Mouse (Mus musculus): ENCODE measurements around the gene Fbxo34. TPM values are rescaled to one million over a fixed set of nuclear protein-coding genes. Genes with fewer than 3 reads are reported as not detected.
A peak's percentile ranks its signal among the peaks of the same experiment; 100 is the strongest.
"Not testable (repeated sequence)": the region's sequence is repeated elsewhere in the genome, so short reads cannot be mapped to it uniquely, and the experiment has no call there.

The Fbxo34 gene
- total RNA-seq, 2 experiments from 2014 or later: 86.2 to 90.9 TPM

DNA sequence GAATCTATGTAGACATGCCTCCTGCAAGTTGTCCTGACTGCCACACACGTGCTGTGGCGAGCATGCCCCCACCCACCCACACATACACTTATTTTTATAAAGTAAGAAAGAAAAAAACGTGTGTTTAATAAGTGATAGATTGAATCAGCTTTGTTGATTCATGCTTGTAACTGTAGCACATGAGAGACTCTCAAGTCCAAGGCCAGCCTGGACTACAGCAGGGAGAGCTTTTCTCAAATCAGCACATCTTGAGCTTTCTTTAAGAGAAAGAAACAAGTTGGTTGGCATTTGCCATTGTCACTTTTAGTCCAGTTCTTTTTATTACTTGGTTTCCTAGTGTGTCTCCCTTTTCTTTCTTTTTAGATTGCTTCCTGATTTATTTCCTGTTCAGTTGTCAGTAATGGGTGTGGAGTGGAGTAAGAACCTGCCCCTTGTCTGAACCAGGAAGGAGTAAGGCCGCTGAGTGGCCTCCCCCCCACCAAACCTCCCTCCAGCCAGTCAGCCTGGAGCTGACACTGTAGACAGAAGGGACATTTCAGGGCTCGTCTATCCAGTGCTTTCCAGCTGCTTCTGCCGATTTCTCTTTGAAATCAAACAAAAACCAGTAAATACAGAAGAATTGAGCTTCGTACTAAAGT lies 64.7 kb downstream of the Fbxo34 start:
- DNase-seq (ENCODE audit: extremely low spot score in 1 of 2, low spot score in 1 of 2): no peak

DNA sequence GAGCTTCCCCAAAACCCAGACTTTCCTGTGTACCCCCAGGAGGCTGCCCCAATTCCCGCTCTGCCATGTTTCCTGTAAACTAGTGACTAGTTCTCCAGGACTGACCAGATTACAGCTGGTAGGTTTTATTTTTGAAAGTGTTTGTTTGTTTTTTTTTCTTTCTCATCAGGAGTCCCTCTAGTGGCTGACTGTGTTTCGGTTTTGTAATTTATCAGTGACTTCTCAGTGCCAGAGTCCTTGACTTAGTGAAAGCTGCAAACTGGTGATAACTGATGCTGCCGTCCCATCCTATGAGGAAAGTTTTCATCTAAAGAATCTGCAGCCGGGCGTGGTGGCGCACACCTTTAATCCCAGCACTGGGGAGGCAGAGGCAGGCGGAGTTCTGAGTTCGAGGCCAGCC lies 65.4 kb downstream of the Fbxo34 start:
- DNase-seq (ENCODE audit: extremely low spot score in 1 of 2, low spot score in 1 of 2): no peak

DNA sequence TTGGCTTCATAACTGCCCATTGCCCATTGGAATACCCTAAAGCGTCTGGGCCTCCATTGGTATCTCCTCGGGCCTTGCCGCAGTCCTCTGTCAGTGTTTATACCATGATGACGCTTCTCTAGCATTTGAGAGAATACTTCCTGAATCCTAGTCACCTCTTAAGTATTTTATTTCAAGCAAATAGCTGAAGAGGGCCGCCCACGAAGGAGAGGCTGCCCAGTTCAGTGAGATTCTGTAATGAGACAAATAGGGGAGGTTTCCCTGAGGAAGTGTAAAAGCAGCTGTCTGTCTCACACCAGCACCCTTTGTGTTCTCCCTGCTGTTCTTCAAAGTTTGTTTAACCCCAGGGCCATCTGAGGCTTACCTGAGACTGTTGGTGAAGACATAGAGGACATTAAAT lies 66.5 kb downstream of the Fbxo34 start:
- DNase-seq (ENCODE audit: extremely low spot score in 1 of 2, low spot score in 1 of 2): no peak

DNA sequence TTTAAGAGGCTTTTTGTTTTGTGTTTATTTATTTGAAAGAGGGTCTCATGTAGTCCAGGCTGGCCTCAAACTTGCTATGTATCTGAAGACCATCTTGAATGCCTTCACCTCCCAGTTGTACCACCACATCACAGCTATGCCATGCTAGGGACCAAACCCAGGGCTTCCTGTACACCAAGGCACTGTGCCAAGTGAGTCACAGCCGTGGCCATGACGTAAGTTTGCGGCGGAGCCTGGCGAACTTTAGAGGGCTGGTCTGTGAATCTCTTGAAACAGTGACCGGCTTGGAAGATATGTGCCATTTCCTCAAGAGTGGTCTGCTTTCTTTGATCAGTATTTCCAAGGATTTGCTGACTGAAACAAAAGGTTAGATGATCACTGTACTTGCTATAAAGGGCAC lies 68.4 kb downstream of the Fbxo34 start:
- no peak for DNase-seq (ENCODE audit: extremely low spot score in 1 of 2, low spot score in 1 of 2)

DNA sequence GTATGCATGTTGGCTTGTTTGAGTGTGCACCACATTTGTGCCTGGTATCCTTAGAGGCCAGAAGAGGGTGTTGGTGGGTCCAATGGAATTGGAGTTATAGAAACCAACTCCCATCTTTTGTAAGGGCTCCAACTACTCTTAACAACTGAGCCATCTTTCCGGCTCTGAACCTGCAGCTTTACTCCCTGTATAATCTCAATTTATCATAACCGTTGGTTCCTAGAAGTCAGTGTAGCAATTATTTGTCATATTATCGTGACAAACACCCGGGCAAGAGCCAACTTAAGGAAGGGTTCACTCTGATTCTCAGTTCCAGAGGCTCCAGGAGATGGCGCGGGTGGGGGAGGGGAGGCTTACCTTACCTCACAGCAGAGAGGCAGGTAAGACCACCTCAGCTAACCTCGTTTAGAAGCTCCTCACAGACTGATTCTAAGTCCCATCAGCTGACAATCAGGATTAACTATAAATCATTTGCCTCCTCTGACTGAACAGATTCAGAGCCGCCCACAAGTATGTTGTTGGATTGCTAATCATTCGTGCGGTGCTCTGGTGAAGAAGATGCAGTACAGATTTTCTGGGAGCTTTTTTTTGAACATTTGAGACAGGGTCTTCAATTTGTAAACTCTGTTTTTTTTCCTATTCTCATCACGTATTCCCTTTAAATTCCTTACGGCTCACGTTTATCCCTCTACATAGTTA lies 70.7 kb downstream of the Fbxo34 start:
- no peak for DNase-seq (ENCODE audit: extremely low spot score in 1 of 2, low spot score in 1 of 2)

DNA sequence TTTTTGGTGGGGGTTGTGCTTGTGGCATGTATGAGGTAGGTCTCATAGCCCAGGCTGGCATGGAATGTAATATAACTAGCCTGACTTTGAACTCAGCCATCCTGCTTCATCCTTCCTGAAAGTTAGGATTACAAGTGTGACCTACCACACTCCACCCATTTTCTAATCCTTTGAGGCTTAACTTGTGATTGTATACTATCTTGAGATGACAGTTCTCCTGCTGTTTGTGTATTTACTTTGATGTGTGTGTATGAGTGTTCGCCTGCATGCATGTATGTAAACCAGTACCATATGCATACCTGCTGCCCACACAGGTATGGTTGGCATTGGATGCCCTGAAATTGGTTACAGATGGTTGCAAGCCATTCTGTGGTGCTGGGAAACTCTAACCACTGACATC lies 71.4 kb downstream of the Fbxo34 start:
- no peak for DNase-seq (ENCODE audit: extremely low spot score in 1 of 2, low spot score in 1 of 2)

DNA sequence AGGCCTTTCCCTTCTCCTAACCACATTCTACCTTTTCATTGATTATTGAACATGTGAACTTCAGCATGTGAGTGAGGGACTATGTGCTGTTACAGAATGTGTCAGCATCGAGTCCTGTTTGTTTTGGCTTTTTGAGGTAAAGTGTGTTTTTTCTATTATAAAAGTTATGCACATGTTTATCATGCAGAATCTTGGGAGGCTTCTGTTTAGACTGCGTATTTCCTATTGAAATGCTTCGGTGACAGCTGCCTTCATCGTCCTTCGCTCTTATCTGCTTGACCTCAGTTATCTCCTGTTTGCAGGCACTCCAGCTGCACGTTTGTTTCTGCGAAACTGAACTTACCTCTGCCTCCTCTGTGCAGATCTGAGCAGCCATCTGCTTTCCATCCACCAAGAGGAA lies 72.1 kb downstream of the Fbxo34 start:
- no peak for DNase-seq (ENCODE audit: extremely low spot score in 1 of 2, low spot score in 1 of 2)

DNA sequence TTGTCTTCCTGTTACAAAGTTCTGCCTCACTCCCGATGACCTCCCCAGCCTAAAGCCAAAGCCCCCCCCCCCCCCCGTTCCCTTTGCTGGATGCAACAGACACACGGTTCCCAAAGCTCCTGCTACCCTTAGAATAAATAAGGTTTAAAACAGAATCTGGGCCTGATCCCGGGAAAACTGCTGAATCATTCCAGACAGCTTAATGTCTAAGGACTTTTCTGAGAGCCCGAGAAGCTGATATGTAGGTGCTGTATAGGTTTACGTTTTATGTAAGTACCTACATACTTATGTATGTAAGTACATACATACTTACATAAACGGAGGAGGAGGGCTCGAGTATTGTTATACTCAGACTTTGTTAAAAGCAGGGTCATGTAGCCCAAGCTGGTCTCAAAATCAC lies 75.2 kb downstream of the Fbxo34 start:
- no peak for DNase-seq (ENCODE audit: extremely low spot score in 1 of 2, low spot score in 1 of 2)

DNA sequence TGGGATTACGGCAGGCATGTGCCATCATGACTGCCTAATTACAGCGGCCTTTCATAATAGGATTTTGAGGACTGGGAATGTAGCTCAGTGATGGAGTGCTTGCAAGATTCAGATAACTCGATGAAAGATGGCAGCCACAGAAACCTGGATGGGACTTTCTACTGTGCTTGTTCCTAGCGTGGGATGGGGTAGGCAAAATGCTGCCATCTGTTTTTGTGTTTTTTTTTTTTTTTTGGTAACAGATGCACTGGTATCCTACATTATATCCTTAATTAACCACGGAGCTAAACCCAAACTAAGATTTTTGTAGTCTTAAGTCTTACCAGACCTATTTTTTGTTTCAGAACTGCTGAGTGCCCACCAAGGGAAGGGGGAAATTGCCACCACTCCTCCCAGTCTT lies 75.6 kb downstream of the Fbxo34 start:
- DNase-seq (ENCODE audit: extremely low spot score in 1 of 2, low spot score in 1 of 2): no peak

DNA sequence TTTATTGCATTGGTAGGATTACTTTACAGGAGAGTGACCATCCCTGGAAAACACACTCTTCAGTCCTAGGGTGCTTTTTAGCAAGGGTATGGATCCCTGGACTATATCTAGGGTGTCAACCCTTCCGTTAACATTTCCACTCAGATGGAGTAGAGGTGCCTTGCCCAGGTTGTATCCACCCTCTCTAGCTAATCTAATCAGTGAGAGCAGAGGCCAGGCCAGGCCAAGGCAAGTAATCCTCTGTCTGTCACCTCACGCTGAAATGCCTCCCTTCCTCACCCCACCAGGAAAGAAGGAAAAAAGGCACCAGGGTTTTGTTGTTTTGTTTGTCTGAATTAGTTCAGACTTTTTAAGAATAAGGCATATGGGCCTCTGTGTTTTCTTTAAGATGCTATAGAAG lies 77.6 kb downstream of the Fbxo34 start:
- no peak for DNase-seq (ENCODE audit: extremely low spot score in 1 of 2, low spot score in 1 of 2)

DNA sequence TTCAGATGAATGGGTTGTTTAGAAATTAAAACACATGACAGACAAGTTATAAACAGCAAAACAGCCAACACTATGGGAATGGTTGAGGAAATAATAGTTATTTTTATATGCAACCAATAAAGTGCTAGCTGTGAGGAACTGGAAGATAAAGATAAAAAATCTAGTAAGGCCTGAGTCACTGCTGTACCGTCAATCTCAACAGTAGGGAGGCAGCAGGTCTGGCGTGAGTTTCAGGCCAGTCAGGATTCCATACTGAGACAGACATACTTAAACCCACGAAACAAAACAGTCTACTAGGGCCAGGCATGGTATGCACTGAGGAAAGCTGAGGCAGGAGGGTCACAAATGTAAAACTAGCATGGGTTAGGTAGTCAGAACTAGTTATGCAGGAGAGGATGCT lies 78.1 kb downstream of the Fbxo34 start:
- DNase-seq (ENCODE audit: extremely low spot score in 1 of 2, low spot score in 1 of 2): no peak

DNA sequence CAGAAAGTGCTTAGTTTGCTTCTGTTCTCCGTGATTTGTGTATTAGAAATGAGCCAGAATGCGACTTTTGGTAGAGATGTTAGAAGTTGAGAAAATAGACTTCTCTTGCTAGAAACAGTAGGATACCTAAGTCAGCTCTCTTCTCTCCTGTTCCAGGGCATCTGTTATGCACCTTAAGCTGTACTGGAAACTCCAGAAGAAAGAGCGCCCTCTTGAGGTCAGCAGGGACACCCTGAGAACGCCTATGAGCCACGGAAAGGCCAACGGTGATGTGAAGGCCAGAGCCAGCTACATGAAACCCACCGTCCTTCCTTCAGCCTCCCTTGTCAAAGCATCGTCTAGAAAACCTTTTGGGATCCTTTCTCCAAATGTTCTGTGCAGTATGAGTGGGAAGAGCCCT lies 78.8 kb downstream of the Fbxo34 start:
- DNase-seq (ENCODE audit: extremely low spot score in 1 of 2, low spot score in 1 of 2): peak in 1 of 2 experiments; percentile 63

DNA sequence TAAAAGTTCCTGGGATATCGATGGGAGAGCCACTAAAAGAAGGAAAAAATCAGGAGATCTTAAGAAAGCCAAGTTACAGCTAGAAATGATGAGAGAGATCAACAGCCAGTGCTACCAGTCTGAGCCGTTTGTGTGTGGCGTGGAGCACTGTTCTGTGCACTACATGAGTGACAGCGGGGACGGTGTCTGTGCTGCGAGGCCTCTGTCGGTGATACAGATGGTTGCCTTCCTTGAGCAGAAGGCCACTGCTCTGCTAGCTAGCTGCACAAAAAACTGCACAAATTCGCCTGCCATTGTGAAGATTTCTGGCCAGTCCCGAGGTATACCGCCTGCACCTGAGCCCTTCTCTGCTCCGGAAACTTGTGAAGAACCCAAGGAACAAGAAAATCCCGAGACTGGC lies 79.4 kb downstream of the Fbxo34 start:
- not testable (repeated sequence) for DNase-seq (ENCODE audit: extremely low spot score in 1 of 2, low spot score in 1 of 2)

DNA sequence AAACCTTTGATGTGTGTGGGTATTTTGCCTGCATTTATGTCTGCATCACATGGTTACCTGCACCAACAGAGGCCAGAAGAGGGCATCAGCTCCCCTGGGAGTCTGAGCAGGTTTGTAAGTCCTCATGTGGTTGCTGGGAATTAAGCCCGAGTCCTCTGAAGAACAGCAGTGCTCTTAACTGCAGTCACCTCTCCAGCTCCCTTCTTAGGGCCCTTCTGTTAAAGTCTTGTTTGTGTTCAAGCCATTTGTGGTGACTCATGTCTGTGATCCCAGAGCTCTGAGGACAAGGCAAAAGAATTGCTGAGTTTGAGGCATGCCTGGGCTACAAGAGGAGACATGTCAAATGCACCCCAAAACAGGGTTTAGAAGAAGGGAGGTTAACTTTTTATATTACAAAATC lies 82.3 kb downstream of the Fbxo34 start:
- no peak for DNase-seq (ENCODE audit: extremely low spot score in 1 of 2, low spot score in 1 of 2)

DNA sequence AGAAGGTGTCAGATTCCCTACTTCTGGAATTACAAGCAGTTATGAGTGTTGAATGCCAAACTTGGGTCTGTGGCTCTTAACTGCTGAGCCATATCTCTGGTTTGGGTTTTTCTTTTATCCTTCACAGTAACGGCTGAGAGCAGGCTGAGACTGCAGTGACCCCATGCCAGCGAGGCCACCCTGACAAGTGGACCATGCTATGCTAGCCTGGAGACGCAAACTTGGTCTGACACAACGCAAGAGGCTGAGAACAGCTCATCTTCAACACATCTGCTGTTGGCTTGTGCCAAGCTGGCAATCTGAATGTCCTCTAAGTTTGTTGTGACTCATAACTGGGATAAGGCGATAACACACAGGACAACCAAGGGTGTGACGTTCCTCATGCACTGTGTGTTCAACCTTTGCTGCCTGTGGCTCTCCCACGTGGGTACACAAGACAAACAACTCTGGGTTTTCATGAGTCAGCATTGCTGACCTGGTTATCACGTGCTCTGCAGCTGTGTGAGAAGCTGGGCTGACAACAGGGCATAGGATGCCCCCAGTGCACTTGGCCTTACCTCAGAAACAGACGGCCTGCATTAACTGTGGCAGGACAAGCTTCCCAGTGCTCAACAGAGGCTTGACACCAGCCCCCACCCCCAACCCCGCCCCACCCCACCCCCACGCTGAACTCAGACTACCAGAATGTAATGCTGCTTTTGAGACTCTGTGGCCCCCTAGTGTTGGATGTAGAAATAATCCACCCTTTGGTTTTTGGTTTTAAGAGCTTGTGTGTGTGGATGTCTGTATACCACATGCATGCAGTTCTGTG lies 83.3 kb downstream of the Fbxo34 start:
- no peak for DNase-seq (ENCODE audit: extremely low spot score in 1 of 2, low spot score in 1 of 2)

DNA sequence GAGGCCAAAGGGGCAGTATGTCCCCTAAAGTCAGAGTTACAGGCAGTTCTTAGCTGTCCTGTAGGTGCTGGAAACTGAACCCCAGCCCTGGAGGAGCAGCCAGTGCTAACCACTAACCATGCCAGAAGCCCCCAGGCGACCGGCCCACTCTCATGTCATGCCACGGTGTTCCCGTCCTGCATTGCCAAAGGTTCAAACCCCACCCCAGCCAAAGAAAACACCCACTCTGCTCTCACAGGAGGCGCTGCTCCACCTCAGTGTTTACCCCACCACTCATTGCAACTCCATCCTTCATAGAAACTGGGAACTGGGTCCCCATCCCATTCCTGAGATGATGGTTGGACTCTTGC lies 83.9 kb downstream of the Fbxo34 start:
- DNase-seq (ENCODE audit: extremely low spot score in 1 of 2, low spot score in 1 of 2): no peak

DNA sequence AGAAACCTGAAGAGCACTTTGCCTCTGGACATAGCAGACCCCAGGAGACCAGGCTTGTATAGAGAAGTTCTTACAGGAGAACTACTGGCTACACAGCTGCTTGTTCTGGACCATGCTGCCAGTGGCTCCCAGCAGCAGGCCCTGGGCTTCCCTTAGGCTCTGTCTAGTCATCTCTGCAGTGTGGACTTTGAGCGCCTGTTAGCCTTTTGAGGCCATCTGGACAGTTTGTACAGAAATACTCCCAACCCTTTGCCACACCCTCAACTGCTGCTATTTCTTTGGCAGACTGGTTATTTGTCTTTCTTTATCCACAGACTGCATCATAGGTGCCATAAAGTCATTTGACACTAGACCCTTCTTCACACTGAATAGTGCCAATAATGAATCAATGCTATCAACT lies 84.9 kb downstream of the Fbxo34 start:
- no peak for DNase-seq (ENCODE audit: extremely low spot score in 1 of 2, low spot score in 1 of 2)

DNA sequence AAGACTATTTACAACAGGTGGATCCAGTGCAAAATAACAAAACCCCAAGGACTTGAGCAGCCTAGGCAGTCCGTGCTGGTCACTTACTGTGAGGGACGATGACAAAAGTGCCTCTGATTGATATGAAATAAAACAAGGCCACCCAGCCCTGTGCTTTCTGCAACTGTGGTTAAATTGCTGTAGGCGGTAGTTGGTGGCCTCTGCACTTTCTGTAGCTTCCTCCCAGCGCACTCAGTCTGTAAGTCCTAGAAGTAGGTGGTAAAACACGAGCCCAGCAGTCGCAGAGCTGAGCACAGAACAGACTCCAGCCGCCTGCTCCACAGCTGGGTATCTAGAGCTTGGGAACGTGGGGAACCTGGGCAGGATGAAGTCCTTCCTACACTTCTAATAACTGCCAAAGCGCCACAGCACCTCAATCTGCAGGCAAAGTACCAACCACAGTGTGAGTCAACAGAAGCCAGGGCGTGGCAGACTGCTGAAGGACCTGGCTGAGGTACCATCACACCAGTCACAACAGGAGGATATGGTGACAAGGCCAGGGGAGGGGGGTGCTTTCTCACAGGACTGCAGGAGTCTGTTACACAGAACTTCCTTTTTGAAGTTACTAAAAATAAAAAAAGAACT lies 91.2 kb downstream of the Fbxo34 start:
- DNase-seq (ENCODE audit: extremely low spot score in 1 of 2, low spot score in 1 of 2): no peak

DNA sequence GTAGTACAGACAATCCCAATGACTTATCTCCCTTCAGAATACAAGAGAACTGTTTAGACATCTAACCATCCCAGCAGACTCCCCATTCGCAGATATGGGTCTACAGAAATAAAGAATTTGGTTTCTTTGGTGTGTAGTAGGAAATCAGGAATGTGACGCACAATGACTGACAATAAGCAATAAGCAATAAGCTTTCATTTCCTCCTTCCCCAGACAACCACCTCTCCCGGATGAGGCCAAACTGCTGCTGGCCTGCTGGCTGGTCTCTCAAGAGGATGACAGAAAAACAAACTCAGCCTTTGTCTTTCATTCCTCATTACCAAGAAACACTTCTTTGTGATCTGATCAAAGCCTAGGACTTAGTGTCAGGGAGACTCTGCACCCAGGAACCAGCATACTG lies 92.1 kb downstream of the Fbxo34 start:
- no peak for DNase-seq (ENCODE audit: extremely low spot score in 1 of 2, low spot score in 1 of 2)

DNA sequence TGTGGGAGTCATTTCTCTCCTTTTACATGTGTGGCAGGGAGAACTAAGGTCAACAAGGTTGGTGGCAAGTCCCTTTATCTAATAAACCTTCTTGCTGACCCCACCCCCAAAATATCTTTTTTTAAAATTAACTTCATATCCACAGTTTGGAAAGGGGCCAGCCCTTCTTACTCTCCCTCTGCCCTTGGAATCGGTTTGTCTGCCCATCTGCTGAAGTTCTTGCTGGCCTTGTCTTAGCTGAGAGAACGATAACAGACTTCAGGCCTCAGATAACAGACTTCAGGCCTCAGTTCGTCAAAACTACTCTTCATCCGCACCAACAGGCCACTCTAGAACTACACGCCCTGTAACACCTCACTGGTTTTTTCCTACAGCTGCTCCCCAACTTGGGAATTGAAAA lies 94.1 kb downstream of the Fbxo34 start:
- DNase-seq (ENCODE audit: extremely low spot score in 1 of 2, low spot score in 1 of 2): no peak

DNA sequence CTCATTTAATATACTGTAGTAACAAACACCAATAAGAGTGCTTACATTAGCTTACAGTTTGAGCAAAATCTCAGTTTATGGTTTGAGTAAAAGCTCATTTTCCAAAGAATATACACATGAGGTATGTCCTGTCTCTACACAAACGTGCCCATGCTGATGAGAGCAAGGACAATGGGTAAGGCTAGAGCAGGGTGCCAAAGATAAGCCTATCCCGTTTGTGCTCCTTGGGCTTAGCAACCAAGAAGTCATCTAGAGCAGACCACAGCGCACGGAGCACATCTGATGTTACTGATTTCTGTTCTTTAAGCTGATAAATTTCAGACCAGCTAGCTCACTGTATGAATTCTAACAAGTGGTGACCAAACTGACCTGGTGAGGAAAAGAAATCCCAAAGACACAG lies 94.7 kb downstream of the Fbxo34 start:
- DNase-seq (ENCODE audit: extremely low spot score in 1 of 2, low spot score in 1 of 2): no peak

All from layer of hippocampus, postnatal 25 days (tissue).